Mouse (Mus musculus): ENCODE results near the gene Slc47a1.
A peak's percentile ranks its signal among the peaks of the same experiment; 100 is the strongest.
"Not testable (repeated sequence)": the region's sequence is repeated elsewhere in the genome, so short reads cannot be mapped to it uniquely, and the experiment has no call there.

Gene Slc47a1

GRCm38 (mm10) chr11:61377881-61378613, at the start of gene Slc47a1:
Gene Slc47a1 (minus strand): TSS chr11:61378345.
- no peak for DNase-seq (ENCODE audit: low spot score)

- DNase-seq (ENCODE audit: low spot score): no peak
These were observed 41.1 kb upstream of the Slc47a1 start for GRCm38 (mm10) chr11:61419253-61419652.

GRCm38 (mm10) chr11:61417945-61418551, 39.9 kb upstream of the Slc47a1 start:
- peak; percentile 47 for DNase-seq (ENCODE audit: low spot score)

- peak; percentile 9 for DNase-seq (ENCODE audit: low spot score)
These were observed 38.4 kb upstream of the Slc47a1 start for GRCm38 (mm10) chr11:61416540-61416939.

GRCm38 (mm10) chr11:61415444-61415843, 37.3 kb upstream of the Slc47a1 start:
- no peak for DNase-seq (ENCODE audit: low spot score)

- no peak for DNase-seq (ENCODE audit: low spot score)
These were observed 36.4 kb upstream of the Slc47a1 start for GRCm38 (mm10) chr11:61414560-61414959.

GRCm38 (mm10) chr11:61413411-61413810, 35.3 kb upstream of the Slc47a1 start:
- DNase-seq (ENCODE audit: low spot score): no peak

GRCm38 (mm10) chr11:61411809-61412208, 33.7 kb upstream of the Slc47a1 start:
- DNase-seq (ENCODE audit: low spot score): no peak

- DNase-seq (ENCODE audit: low spot score): no peak
These were observed 33.1 kb upstream of the Slc47a1 start for GRCm38 (mm10) chr11:61411221-61411620.

- DNase-seq (ENCODE audit: low spot score): peak; percentile 58
These were observed 32.0 kb upstream of the Slc47a1 start for GRCm38 (mm10) chr11:61410129-61410528.

GRCm38 (mm10) chr11:61409051-61409450, 30.9 kb upstream of the Slc47a1 start:
- no peak for DNase-seq (ENCODE audit: low spot score)

- DNase-seq (ENCODE audit: low spot score): peak; percentile 56
These were observed 30.3 kb upstream of the Slc47a1 start for GRCm38 (mm10) chr11:61408184-61409027.

GRCm38 (mm10) chr11:61407638-61408183, 29.6 kb upstream of the Slc47a1 start:
- DNase-seq (ENCODE audit: low spot score): peak; percentile 74

- DNase-seq (ENCODE audit: low spot score): no peak
These were observed 23.6 kb upstream of the Slc47a1 start for GRCm38 (mm10) chr11:61401794-61402193.

GRCm38 (mm10) chr11:61400681-61401346, 22.7 kb upstream of the Slc47a1 start:
- DNase-seq (ENCODE audit: low spot score): no peak

- not testable (repeated sequence) for DNase-seq (ENCODE audit: low spot score)
These were observed 19.4 kb upstream of the Slc47a1 start for GRCm38 (mm10) chr11:61397423-61398043.

- DNase-seq (ENCODE audit: low spot score): no peak
These were observed 10.8 kb upstream of the Slc47a1 start for GRCm38 (mm10) chr11:61388936-61389335.

- no peak for DNase-seq (ENCODE audit: low spot score)
These were observed 9.9 kb upstream of the Slc47a1 start for GRCm38 (mm10) chr11:61388012-61388411.

GRCm38 (mm10) chr11:61387233-61387632, 9.1 kb upstream of the Slc47a1 start:
- no peak for DNase-seq (ENCODE audit: low spot score)

GRCm38 (mm10) chr11:61385725-61386124, 7.6 kb upstream of the Slc47a1 start:
- no peak for DNase-seq (ENCODE audit: low spot score)

GRCm38 (mm10) chr11:61381272-61381671, 3.1 kb upstream of the Slc47a1 start:
- no peak for DNase-seq (ENCODE audit: low spot score)

Measured in spleen, adult 12 weeks (tissue).